ENCODE assay signal across 8 mouse cellular contexts in genomic region chr12:8331489-8332173, GRCm38 (mm10). TPM values are rescaled to one million over a fixed set of nuclear protein-coding genes. Genes with fewer than 3 reads are reported as not detected.
DNase-seq lines count a peak whose midpoint lies in the region; ATAC-seq and TF ChIP-seq lines count a peak whose summit lies in the region.

No protein-coding gene starts in this region.

- no peak for ATAC-seq in midbrain, embryonic 13.5 days
- ATAC-seq in midbrain, embryonic 15.5 days (replicated peaks), result no peak
- peak; percentile 15 for ATAC-seq in hindbrain, embryonic 12.5 days (ENCODE audit: low FRiP score)
- peak; percentile 34; the same call in 1 of the 2 replicates for ATAC-seq in stomach, postnatal 0 days (ENCODE audit: low FRiP score, low TSS enrichment)

- H3K36me3 ChIP-seq in midbrain, embryonic 13.5 days, result peaks cover 11% of the 10 kb centered on the region; the same call in 1 of the 2 replicates
- H3K36me3 ChIP-seq in midbrain, embryonic 15.5 days (replicated peaks), result no peaks in the 10 kb centered on the region
- H3K36me3 ChIP-seq in hindbrain, embryonic 12.5 days, result 0 out of 2 replicates have a peak, but pooled peaks cover 6% of the 10 kb centered on the region
- peaks cover 5% of the 10 kb centered on the region for H3K36me3 ChIP-seq in stomach, postnatal 0 days (ENCODE audit: control insufficient read depth, insufficient read depth, low read length)

- peak overlapping the region; percentile 27; the same call in 1 of the 2 replicates for H3K27ac ChIP-seq in midbrain, embryonic 13.5 days
- H3K27ac ChIP-seq in midbrain, embryonic 15.5 days, result no peak overlapping the region
- H3K27ac ChIP-seq in hindbrain, embryonic 12.5 days, result peak overlapping the region; percentile 40; the same call in 1 of the 2 replicates
- H3K27ac ChIP-seq in stomach, postnatal 0 days (replicated peaks), result no peak overlapping the region

- H3K4me2 ChIP-seq in midbrain, embryonic 13.5 days (replicated peaks), result no peak overlapping the region
- H3K4me2 ChIP-seq in midbrain, embryonic 15.5 days, result no peak overlapping the region
- no peak overlapping the region for H3K4me2 ChIP-seq in hindbrain, embryonic 12.5 days (replicated peaks)
- no peak overlapping the region for H3K4me2 ChIP-seq in stomach, postnatal 0 days (replicated peaks; ENCODE audit: low read depth)

- peaks cover 22% of the 10 kb centered on the region for H3K4me1 ChIP-seq in midbrain, embryonic 13.5 days (replicated peaks)
- peaks cover 23% of the 10 kb centered on the region for H3K4me1 ChIP-seq in midbrain, embryonic 15.5 days
- H3K4me1 ChIP-seq in hindbrain, embryonic 12.5 days, result peaks cover 24% of the 10 kb centered on the region
- H3K4me1 ChIP-seq in stomach, postnatal 0 days (replicated peaks; ENCODE audit: control insufficient read depth, insufficient read depth), result 0 out of 2 replicates have a peak, but pooled peaks cover 3% of the 10 kb centered on the region

- H3K9me3 ChIP-seq in midbrain, embryonic 13.5 days, result no peaks in the 10 kb centered on the region
- no peaks in the 10 kb centered on the region for H3K9me3 ChIP-seq in midbrain, embryonic 15.5 days
- no peaks in the 10 kb centered on the region for H3K9me3 ChIP-seq in hindbrain, embryonic 12.5 days (replicated peaks)
- H3K9me3 ChIP-seq in stomach, postnatal 0 days (ENCODE audit: control insufficient read depth, low read length), result no peaks in the 10 kb centered on the region

- TF ChIP-seq EP300 in stomach, postnatal 0 days (optimal IDR thresholded peaks at IDR 0.05), result no peak

- WGBS in midbrain, embryonic 13.5 days, result 70% methylated on average over 14 of the region's 14 CpGs
- WGBS in midbrain, embryonic 15.5 days, result 63% methylated on average over 14 of the region's 14 CpGs
- 48% methylated on average over 14 of the region's 14 CpGs for WGBS in hindbrain, embryonic 12.5 days
- 48% methylated on average over 14 of the region's 14 CpGs for WGBS in stomach, postnatal 0 days

- H3K9ac ChIP-seq in midbrain, embryonic 13.5 days (replicated peaks), result peak overlapping the region; percentile 43
- H3K9ac ChIP-seq in midbrain, embryonic 15.5 days, result no peak overlapping the region
- no peak overlapping the region; the same call in 1 of the 2 replicates for H3K9ac ChIP-seq in hindbrain, embryonic 12.5 days
- no peak overlapping the region for H3K9ac ChIP-seq in stomach, postnatal 0 days (ENCODE audit: low read length)

- no peaks in the 10 kb centered on the region for H3K27me3 ChIP-seq in midbrain, embryonic 13.5 days
- no peaks in the 10 kb centered on the region for H3K27me3 ChIP-seq in midbrain, embryonic 15.5 days (replicated peaks)
- no peaks in the 10 kb centered on the region for H3K27me3 ChIP-seq in hindbrain, embryonic 12.5 days
- H3K27me3 ChIP-seq in stomach, postnatal 0 days (ENCODE audit: control insufficient read depth, insufficient read depth, low read length), result no peaks in the 10 kb centered on the region

- no peak overlapping the region for H3K4me3 ChIP-seq in midbrain, embryonic 13.5 days (replicated peaks)
- H3K4me3 ChIP-seq in midbrain, embryonic 15.5 days, result no peak overlapping the region
- H3K4me3 ChIP-seq in hindbrain, embryonic 12.5 days, result no peak overlapping the region
- H3K4me3 ChIP-seq in stomach, postnatal 0 days (ENCODE audit: low read depth, low read length), result no peak overlapping the region

- DNase-seq in adrenal gland, adult (ENCODE audit: inconsistent age in 2 of 2, low spot score in 1 of 2), result peak; percentile 77 to 88
- DNase-seq in adrenal gland, postnatal 4 days (ENCODE audit: low spot score in 2 of 2), result no peak
- no peak for DNase-seq in stomach, postnatal 0 days (ENCODE audit: low spot score)
- no peak for DNase-seq in ovary, postnatal 14 days (ENCODE audit: low spot score)
- DNase-seq in right cerebral cortex, postnatal 14 days, result no peak

- TF ChIP-seq CTCF in stomach, postnatal 0 days (IDR thresholded peaks at IDR 0.05; ENCODE audit: low read depth), result no peak

RNA-seq across cellular contexts. Expression of gene Hs1bp3, which starts 18.4 kb away (rescaled TPM):
- total RNA-seq in adrenal gland, postnatal 4 days (2021), result 10 to 100 TPM; 17.0 to 18.5 TPM
- 7.7 and 9.0 TPM in 2 replicates for polyA plus RNA-seq in midbrain, embryonic 13.5 days (2015; fragmentation: Nextera tagmentation; extraction: Ambion mirVana)
- 8.9 and 10.8 TPM in 2 replicates for polyA plus RNA-seq in midbrain, embryonic 15.5 days (2015; fragmentation: Nextera tagmentation; extraction: Ambion mirVana)
- 13.2 and 14.6 TPM in 2 replicates for polyA plus RNA-seq in hindbrain, embryonic 12.5 days (2016; fragmentation: Nextera tagmentation; extraction: Ambion mirVana)
- polyA plus RNA-seq in stomach, postnatal 0 days (2015; fragmentation: Nextera tagmentation; extraction: Ambion mirVana), result 7.0 and 7.7 TPM in 2 replicates

RNA-seq across cellular contexts. Expression of gene Gdf7, which starts 29.9 kb away (rescaled TPM):
- total RNA-seq in adrenal gland, postnatal 4 days (2021), result under 1 TPM in 1 of 2 experiments, not detected in 1; 0.20 TPM
- polyA plus RNA-seq in midbrain, embryonic 13.5 days (2015; fragmentation: Nextera tagmentation; extraction: Ambion mirVana), result 0.43 and 0.58 TPM in 2 replicates
- polyA plus RNA-seq in midbrain, embryonic 15.5 days (2015; fragmentation: Nextera tagmentation; extraction: Ambion mirVana), result 0.19 and 0.23 TPM in 2 replicates
- polyA plus RNA-seq in hindbrain, embryonic 12.5 days (2016; fragmentation: Nextera tagmentation; extraction: Ambion mirVana), result 1.9 and 2.3 TPM in 2 replicates
- polyA plus RNA-seq in stomach, postnatal 0 days (2015; fragmentation: Nextera tagmentation; extraction: Ambion mirVana), result 0.06 TPM in 1 of 2 replicates, not detected in the other

Comparison
In these comparisons a context has a peak if more than half of its experiments do, and no peak if none do; other contexts are left out.
1. DNase-seq: peak in adrenal gland, adult (2 of 2); none in adrenal gland, postnatal 4 days (0 of 2), stomach, postnatal 0 days (single experiment), ovary, postnatal 14 days (single experiment) and right cerebral cortex, postnatal 14 days (single experiment).
2. H3K27ac ChIP-seq: peak in midbrain, embryonic 13.5 days (single experiment) and hindbrain, embryonic 12.5 days (single experiment); none in midbrain, embryonic 15.5 days (single experiment) and stomach, postnatal 0 days (single experiment).
3. ATAC-seq: peak in hindbrain, embryonic 12.5 days (single experiment) and stomach, postnatal 0 days (single experiment); none in midbrain, embryonic 13.5 days (single experiment) and midbrain, embryonic 15.5 days (single experiment).